Mouse (Mus musculus) intestine, postnatal 0 days (tissue): Measurements from ENCODE around the gene Prkcb. TPM values are rescaled to one million over a fixed set of nuclear protein-coding genes. Genes with fewer than 3 reads are reported as not detected.

ENCODE experiments used
- ATAC-seq: fragments of 200-750 bp; cut with Nextera tagmentation; 2 replicates; pipeline ENCODE4 v1.8.0; 2017; ENCODE audit warnings: mild to moderate bottlenecking, moderate TSS enrichment, moderate library complexity
- H3K27ac ChIP-seq: fragments of 300-500 bp; sonication (generic); 2 replicates; pipeline ENCODE4 v1.5.1; 2014; ENCODE audit warnings: mild to moderate bottlenecking, low read depth, low read length, moderate library complexity
- H3K27me3 ChIP-seq: fragments of 300-500 bp; sonication (generic); replicated peaks from 2 replicates; pipeline ENCODE4 v1.6.1; 2014; ENCODE audit warnings: low read length, mixed read lengths; ENCODE audit not compliant: control insufficient read depth, insufficient read depth
- H3K36me3 ChIP-seq: fragments of 300-500 bp; sonication (generic); 2 replicates; pipeline ENCODE4 v1.6.1; 2014; ENCODE audit warnings: mild to moderate bottlenecking, moderate library complexity; ENCODE audit not compliant: control insufficient read depth, insufficient read depth
- H3K4me1 ChIP-seq: fragments of 300-500 bp; sonication (generic); replicated peaks from 2 replicates; pipeline ENCODE4 v1.6.1; 2014; ENCODE audit warnings: antibody characterized with exemption, low read length, mixed read lengths; ENCODE audit not compliant: control insufficient read depth, insufficient read depth
- H3K4me2 ChIP-seq: fragments of 300-500 bp; sonication (generic); replicated peaks from 2 replicates; pipeline ENCODE4 v1.6.1; 2014; ENCODE audit warnings: low read depth, mild to moderate bottlenecking, moderate library complexity
- H3K4me3 ChIP-seq: fragments of 300-500 bp; sonication (generic); 2 replicates; pipeline ENCODE4 v1.5.1; 2014; ENCODE audit warnings: low read depth, low read length
- H3K9ac ChIP-seq: fragments of 300-500 bp; sonication (generic); 2 replicates; pipeline ENCODE4 v1.6.1; 2014; ENCODE audit warnings: mild to moderate bottlenecking, low read depth, low read length
- H3K9me3 ChIP-seq: fragments of 300-500 bp; sonication (generic); 2 replicates; pipeline ENCODE4 v1.6.1; 2016; ENCODE audit warnings: mixed run types; ENCODE audit not compliant: control insufficient read depth
- CTCF ChIP-seq: sonication (generic); IDR thresholded peaks from 2 replicates; pipeline ENCODE4 v1.5.1; 2016; ENCODE audit warnings: low read depth, mild to moderate bottlenecking, control low read depth, antibody characterized with exemption, moderate library complexity
- WGBS: fragments of 180-500 bp; shearing (Covaris S2); extraction: QIAGEN DNeasy Blood & Tissue Kit; methylation state at CpG from one replicate; pipeline ENCODE4 v1.1.7; 2014; 5-methylcytosine and 5-hydroxymethylcytosine counted together
- polyA plus RNA-seq: library from polyadenylated mRNA; unstranded; fragments of >200 nt; fragmentation: Nextera tagmentation; extraction: Ambion mirVana; gene quantifications from 2 replicates; pipeline ENCODE4 v1.2.1, GENCODE M21; 2015

Gene Prkcb
- polyA plus RNA-seq, 1 experiment from 2014 or later: 4.7 TPM

DNA sequence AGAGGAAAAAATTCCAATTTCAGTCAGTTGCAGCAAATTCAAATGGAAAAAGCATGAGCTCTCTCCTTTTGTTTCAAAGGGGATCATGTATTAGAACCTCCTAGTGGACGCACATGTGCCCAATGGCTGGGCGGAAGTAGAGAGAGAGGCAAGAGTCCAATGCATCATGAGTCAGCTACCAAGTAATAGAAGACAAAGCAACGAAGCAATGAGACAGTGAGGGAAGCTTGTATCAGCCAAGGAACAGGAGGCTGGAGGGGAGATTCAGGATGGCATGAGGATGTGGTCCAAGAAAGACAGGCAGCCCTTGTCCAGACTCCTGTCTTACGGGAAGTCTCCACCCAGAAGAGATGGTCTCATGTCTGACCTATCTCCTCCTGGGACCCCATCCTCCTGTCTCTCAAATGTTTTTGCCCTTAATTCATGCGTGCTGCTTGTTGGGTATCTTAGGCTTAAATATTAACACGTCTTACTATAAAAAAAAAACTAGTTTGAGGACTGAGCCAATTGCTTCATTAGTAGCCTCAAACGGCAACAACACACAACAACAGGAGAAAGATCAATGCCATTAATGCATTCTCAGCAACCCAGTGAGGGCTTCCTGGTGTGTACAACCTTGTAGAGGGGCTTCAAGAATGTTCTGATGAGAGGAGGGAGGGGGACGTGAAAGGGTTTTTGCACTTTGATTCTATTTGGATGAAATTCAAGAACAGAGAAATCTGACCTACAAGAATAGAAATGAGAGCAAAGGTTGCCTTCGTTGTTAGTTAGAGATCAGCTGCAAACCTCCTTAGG, 245.2 kb downstream of the Prkcb start:
- Histone ChIP-seq H3K4me1 (no peaks in the 10 kb centered on the region), H3K27ac (no peak overlapping the region), H3K27me3 (no peaks in the 10 kb centered on the region), H3K9me3 (no peaks in the 10 kb centered on the region), H3K36me3 (no peaks in the 10 kb centered on the region), H3K4me2 (no peak overlapping the region), H3K4me3 (no peak overlapping the region), H3K9ac (no peak overlapping the region)
- 83% methylated on average over 9 of the region's 9 CpGs for WGBS
- TF ChIP-seq CTCF: no peak
- ATAC-seq: no peak

DNA sequence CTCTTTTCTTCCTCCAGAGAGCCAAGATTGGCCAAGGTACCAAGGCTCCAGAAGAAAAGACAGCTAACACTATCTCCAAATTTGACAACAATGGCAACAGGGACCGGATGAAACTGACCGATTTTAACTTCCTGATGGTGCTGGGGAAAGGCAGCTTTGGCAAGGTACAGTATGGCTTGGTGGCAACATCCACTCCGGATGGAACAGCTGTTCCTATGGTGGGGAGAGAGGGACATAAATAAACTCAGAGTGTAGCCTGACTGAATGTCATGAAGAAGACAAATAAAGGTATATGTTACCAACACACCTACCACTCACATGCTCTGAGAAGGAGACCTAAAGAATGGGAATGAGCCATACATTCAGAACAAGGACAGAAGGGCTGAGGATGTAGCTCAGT, 256.1 kb downstream of the Prkcb start:
- 79% methylated on average over 3 of the region's 3 CpGs for WGBS

DNA sequence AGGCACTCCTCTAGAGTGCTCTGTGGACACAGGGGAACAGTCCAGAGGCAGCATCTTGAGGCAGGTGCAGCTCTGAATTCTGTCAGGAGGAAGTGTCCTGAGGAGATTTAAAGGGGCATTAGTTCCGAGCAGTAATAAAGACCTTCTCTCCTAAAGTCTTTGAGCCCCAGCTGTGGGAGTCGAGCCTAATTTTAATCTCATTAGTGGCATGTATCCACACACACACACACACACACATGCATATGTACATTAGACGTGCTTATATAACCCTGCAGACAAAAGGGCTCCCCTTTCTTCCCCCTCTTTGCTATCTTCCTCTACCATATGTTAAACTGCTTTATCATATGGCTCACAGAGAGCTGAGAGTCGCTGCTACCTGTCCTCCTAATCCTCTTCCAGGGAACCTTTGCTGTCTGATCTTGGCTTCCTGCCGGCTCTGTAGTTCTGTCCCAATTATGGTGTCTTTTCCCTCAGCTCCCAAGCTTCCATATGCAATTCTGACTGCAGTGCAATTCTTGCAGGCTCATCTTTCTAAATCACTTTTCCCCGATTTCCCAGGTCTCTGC, 268.1 kb downstream of the Prkcb start:
- H3K27me3 ChIP-seq: no peaks in the 10 kb centered on the region
- H3K4me2 ChIP-seq: no peak overlapping the region
- H3K4me3 ChIP-seq: no peak overlapping the region
- no peaks in the 10 kb centered on the region for H3K36me3 ChIP-seq
- no peak overlapping the region for H3K9ac ChIP-seq
- no peak for TF ChIP-seq CTCF
- 56% methylated on average over 6 of the region's 6 CpGs for WGBS
- H3K4me1 ChIP-seq: no peaks in the 10 kb centered on the region
- ATAC-seq: no peak
- H3K9me3 ChIP-seq: no peaks in the 10 kb centered on the region
- H3K27ac ChIP-seq: no peak overlapping the region

More for the DNA sequence above, 256.1 kb downstream of the Prkcb start:
- no peaks in the 10 kb centered on the region for H3K4me1 ChIP-seq
- TF ChIP-seq CTCF: no peak
- no peak overlapping the region for H3K4me3 ChIP-seq
- no peak overlapping the region for H3K27ac ChIP-seq
- H3K9ac ChIP-seq: no peak overlapping the region
- no peak overlapping the region for H3K4me2 ChIP-seq
- no peaks in the 10 kb centered on the region for H3K36me3 ChIP-seq
- ATAC-seq: no peak
- H3K27me3 ChIP-seq: no peaks in the 10 kb centered on the region
- H3K9me3 ChIP-seq: no peaks in the 10 kb centered on the region

DNA sequence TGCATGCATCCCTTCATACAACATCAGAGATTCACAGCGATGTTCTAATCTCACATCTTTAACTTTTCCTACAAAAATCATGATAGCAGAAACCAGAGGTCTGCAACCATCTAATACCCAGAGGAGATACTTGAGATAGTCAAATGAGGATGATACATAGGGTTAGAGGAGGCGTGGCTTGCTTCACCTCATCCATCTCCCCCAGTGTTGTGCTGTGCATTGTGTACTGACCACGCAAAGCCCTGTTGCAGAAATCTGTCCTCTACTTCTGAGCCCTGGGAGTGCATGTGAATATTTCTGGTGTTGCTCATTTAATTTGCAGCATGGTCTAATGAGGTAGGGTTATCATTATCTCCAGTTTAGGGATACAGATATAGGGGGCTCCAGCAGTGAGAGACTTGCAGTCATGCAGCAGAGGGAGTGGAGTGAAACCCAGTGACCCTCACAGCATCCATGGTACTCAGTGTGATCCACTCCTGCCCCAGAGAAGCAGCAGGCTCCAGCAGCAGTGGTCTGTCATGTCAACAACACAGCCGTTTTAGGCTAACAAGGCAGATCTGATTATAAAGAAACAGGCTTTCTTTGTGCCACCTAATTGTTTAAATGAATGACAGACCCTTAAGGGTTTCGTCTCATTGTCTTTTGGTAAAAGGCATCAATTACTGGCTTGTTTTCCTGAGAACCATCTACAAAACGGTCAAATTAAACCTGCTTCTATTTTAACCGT, 269.7 kb downstream of the Prkcb start:
- H3K27me3 ChIP-seq: no peaks in the 10 kb centered on the region
- H3K4me1 ChIP-seq: no peaks in the 10 kb centered on the region
- no peak overlapping the region for H3K4me2 ChIP-seq
- H3K36me3 ChIP-seq: no peaks in the 10 kb centered on the region
- H3K4me3 ChIP-seq: no peak overlapping the region
- H3K27ac ChIP-seq: no peak overlapping the region
- no peak for TF ChIP-seq CTCF
- no peaks in the 10 kb centered on the region for H3K9me3 ChIP-seq
- 54% methylated on average over 7 of the region's 7 CpGs for WGBS
- ATAC-seq: no peak
- H3K9ac ChIP-seq: no peak overlapping the region

DNA sequence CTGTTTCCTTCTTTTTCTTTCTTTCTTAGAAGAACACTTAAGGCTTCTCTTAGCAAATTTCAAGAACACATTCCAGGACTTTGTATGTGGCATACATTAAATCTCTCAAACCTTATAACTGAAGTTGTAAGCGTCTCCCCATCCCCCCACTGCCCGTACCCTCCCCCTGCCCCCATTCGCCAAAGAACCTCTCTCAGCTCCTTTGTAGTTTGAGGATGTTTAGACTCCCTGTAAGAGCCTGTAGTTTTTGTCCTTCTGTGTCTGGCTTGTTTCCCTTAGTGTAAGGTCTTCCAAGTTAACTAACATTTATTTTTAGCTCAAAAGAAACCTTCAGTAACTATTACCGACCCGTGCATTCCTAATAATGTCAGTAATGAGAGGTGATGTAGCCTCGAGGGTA, 270.4 kb downstream of the Prkcb start:
- H3K9me3 ChIP-seq: no peaks in the 10 kb centered on the region

DNA sequence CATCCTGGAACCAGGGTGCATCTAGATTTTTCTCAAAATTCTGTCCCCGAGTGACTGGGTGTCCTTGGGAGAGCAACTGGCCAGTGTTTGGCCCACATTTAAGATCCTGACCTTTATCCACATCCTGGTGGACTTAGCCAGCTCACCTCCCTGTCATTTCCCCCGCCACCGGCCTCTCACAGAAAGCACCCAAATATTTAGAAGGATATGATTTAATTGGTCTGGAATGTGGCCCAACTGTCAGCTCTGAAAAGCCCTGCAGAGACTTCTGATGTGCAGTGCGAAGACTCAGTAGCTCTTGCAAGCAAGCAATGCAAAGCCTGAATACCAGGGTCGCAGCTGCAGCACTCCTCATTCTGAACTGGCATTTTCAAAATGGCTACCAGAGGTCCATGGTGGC, 274.0 kb downstream of the Prkcb start:
- TF ChIP-seq CTCF: no peak
- Histone ChIP-seq H3K27ac (no peak overlapping the region), H3K9ac (no peak overlapping the region), H3K4me3 (no peak overlapping the region), H3K27me3 (no peaks in the 10 kb centered on the region), H3K4me2 (no peak overlapping the region), H3K36me3 (no peaks in the 10 kb centered on the region), H3K4me1 (no peaks in the 10 kb centered on the region), H3K9me3 (no peaks in the 10 kb centered on the region)
- ATAC-seq: no peak
- 53% methylated on average over 5 of the region's 5 CpGs for WGBS

More for the DNA sequence above, 270.4 kb downstream of the Prkcb start:
- Histone ChIP-seq H3K4me2 (no peak overlapping the region), H3K4me1 (no peaks in the 10 kb centered on the region), H3K27ac (no peak overlapping the region), H3K4me3 (no peak overlapping the region), H3K9ac (no peak overlapping the region), H3K36me3 (no peaks in the 10 kb centered on the region), H3K27me3 (no peaks in the 10 kb centered on the region)
- no peak for ATAC-seq
- no peak for TF ChIP-seq CTCF
- 39% methylated on average over 6 of the region's 6 CpGs for WGBS
